Mouse (Mus musculus): ENCODE data around the gene Slc9b1.

GRCm38 (mm10) chr3:135395085-135395484, 47.3 kb downstream of the Slc9b1 start:
- TF ChIP-seq CTCF (IDR thresholded peaks at IDR 0.05; ENCODE audit: control insufficient read depth, insufficient read depth, insufficient read length) (no peak), CEBPB (IDR thresholded peaks at IDR 0.05; ENCODE audit: low read depth) (no peak)

All from C2C12 (cell line).